Mouse (Mus musculus) neural tube, embryonic 11.5 days (tissue): ENCODE measurements around the gene Pigt. TPM values are rescaled to one million over a fixed set of nuclear protein-coding genes. Genes with fewer than 3 reads are reported as not detected.

Experiments
- ATAC-seq: fragments of 200-750 bp; cut with Nextera tagmentation; 2 replicates; pipeline ENCODE4 v1.8.0; 2017; ENCODE audit warnings: moderate number of reproducible peaks, mild to moderate bottlenecking, moderate TSS enrichment, moderate library complexity; ENCODE audit not compliant: insufficient read depth, low FRiP score, low TSS enrichment
- DNase-seq: peaks from one replicate; pipeline ENCODE4 v3.0.0-alpha.2; 2015; ENCODE audit warnings: low spot score
- H3K27ac ChIP-seq: fragments of 300-500 bp; sonication (generic); 2 replicates; pipeline ENCODE4 v1.5.1; 2014; ENCODE audit warnings: low read depth, mild to moderate bottlenecking, low read length
- H3K27me3 ChIP-seq: fragments of 300-500 bp; sonication (generic); 2 replicates; pipeline ENCODE4 v1.6.1; 2014; ENCODE audit warnings: mild to moderate bottlenecking, low read length, mixed read lengths; ENCODE audit not compliant: control insufficient read depth, insufficient read depth
- H3K36me3 ChIP-seq: fragments of 300-500 bp; sonication (generic); 2 replicates; pipeline ENCODE4 v1.6.1; 2014; ENCODE audit warnings: mild to moderate bottlenecking, low read length, moderate library complexity, mixed read lengths; ENCODE audit not compliant: control insufficient read depth, insufficient read depth
- H3K4me1 ChIP-seq: fragments of 300-500 bp; sonication (generic); 2 replicates; pipeline ENCODE4 v1.6.1; 2014; ENCODE audit warnings: low read length, mixed read lengths; ENCODE audit not compliant: control insufficient read depth, insufficient read depth
- H3K4me2 ChIP-seq: fragments of 300-500 bp; sonication (generic); 2 replicates; pipeline ENCODE4 v1.6.1; 2014; ENCODE audit warnings: low read depth, mild to moderate bottlenecking, moderate library complexity
- H3K4me3 ChIP-seq: fragments of 300-500 bp; sonication (generic); 2 replicates; pipeline ENCODE4 v1.5.1; 2014; ENCODE audit warnings: low read depth, low read length
- H3K9ac ChIP-seq: fragments of 300-500 bp; sonication (generic); 2 replicates; pipeline ENCODE4 v1.6.1; 2014; ENCODE audit warnings: mild to moderate bottlenecking, low read length
- H3K9me3 ChIP-seq: fragments of 300-500 bp; sonication (generic); 2 replicates; pipeline ENCODE4 v1.6.1; 2016; ENCODE audit warnings: low read length; ENCODE audit not compliant: control insufficient read depth
- WGBS: fragments of 180-500 bp; shearing (Covaris S2); extraction: QIAGEN DNeasy Blood & Tissue Kit; methylation state at CpG from one replicate; pipeline ENCODE4 v1.1.7; 2014; 5-methylcytosine and 5-hydroxymethylcytosine counted together
- polyA plus RNA-seq: library from polyadenylated mRNA; unstranded; fragments of >200 nt; fragmentation: Nextera tagmentation; extraction: Ambion mirVana; gene quantifications from 2 replicates; pipeline ENCODE4 v1.2.1, GENCODE M21; 2014

Gene Pigt
- polyA plus RNA-seq, 1 experiment from 2014 or later = 57.4 TPM

DNA sequence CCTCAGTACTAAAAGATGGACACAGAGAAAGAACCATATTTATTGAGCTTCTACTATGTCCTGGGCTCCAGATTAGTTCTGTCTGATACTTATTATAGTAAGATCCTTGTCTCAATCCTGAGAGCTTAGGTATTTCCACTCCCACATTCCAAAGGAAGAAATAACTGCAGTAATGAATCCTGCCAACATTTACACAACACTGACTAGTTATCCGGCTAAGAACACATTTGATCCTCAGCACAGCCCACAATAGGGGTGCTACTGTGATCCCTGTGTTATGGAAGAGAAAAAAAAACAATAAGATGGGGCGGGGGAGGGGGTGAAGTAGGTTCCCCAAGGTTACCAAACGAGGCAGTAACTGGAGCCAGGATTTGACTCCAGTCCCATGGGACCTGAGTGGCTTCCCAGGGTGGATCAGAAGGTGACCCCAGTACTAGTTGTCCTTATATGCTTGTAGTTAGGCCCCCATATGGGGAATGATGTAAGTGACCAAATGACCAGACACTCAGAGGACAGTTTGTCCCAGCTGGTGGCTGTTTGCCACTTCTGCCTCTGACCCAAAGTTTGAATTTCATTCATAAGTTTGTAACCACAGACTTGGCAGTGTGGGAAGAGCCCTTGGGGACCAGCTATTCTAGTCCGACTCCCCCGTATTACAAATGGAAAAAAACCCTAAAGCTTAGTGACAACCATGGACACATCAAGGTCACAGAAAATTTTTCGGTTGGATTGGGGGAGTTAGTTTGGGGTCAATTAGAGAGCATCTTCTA, 41.7 kb upstream of the Pigt start:
- H3K4me3 ChIP-seq = no peak overlapping the region
- no peak overlapping the region for H3K9ac ChIP-seq
- H3K9me3 ChIP-seq = no peaks in the 10 kb centered on the region
- peaks cover 6% of the 10 kb centered on the region for H3K4me1 ChIP-seq
- DNase-seq (no peak), ATAC-seq (no peak)
- H3K27me3 ChIP-seq = no peaks in the 10 kb centered on the region
- 84% methylated on average over 6 of the region's 6 CpGs for WGBS
- no peak overlapping the region for H3K27ac ChIP-seq
- H3K36me3 ChIP-seq = no peaks in the 10 kb centered on the region
- no peak overlapping the region for H3K4me2 ChIP-seq

DNA sequence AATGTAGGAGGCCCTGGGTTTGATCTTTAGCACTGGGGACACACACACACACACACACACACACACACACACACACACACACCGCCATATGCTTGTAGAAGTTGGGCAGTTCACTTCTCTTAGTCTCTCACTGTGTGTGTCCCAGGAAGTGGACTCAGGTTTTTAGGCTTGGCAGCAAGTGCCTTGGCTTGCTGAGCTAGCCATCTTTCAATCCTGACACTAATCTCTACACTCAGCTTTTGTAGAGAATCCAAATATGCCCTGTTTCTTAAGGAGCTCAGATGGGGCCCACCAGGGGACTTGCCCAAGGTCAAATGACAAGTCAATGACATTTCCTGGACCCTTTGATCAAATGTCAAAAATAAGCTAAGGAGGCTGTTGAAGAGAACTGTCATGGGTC, 40.9 kb upstream of the Pigt start:
- H3K27me3 ChIP-seq = no peaks in the 10 kb centered on the region
- H3K9ac ChIP-seq = no peak overlapping the region
- H3K4me3 ChIP-seq = no peak overlapping the region
- DNase-seq (no peak), ATAC-seq (no peak)
- no peak overlapping the region for H3K4me2 ChIP-seq
- peaks cover 6% of the 10 kb centered on the region for H3K4me1 ChIP-seq
- no peaks in the 10 kb centered on the region for H3K9me3 ChIP-seq
- H3K36me3 ChIP-seq = no peaks in the 10 kb centered on the region
- 70% methylated on average over 1 of the region's 1 CpGs for WGBS
- no peak overlapping the region for H3K27ac ChIP-seq

DNA sequence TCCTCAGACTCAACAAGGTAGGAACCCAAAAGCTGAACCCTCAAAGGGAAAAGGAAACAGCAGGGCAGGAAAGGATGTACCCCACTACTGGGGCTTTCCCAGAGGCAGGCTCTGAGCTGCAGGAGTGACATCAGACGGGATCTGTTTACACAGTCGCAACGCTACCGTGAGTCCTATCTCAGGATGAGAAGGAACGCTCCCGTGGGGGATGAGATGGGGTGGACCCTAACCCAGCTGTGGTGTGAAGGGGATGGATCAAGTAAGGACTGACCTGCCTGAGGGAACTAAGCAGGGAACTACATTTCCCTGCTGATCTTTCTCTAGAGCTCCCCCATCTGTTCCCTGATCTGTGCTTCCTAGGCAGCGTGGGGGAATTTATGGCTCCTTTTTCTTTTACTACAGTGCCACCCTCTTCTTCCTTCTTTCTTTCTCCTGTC, 40.4 kb upstream of the Pigt start, which contains the start of gene Sys1:
TSS of gene Sys1 (plus strand) at position 101 of the 437 bp plus-strand sequence.
- H3K4me3 ChIP-seq = no peak within 1 kb of the TSS
- H3K4me2 ChIP-seq = peak within 1 kb of the TSS; percentile 31
- H3K36me3 ChIP-seq = no peaks in the 10 kb centered on the region
- no peak within 1 kb of the TSS for H3K27ac ChIP-seq
- 0% methylated on average over 7 of the region's 7 CpGs for WGBS
- H3K9me3 ChIP-seq = no peaks in the 10 kb centered on the region
- no peaks in the 10 kb centered on the region for H3K27me3 ChIP-seq
- peak within 1 kb of the TSS; percentile 37; the same call in 1 of the 2 replicates for H3K9ac ChIP-seq
- H3K4me1 ChIP-seq = peaks cover 10% of the 10 kb centered on the region
- ATAC-seq (no peak), DNase-seq (peak; percentile 23)

DNA sequence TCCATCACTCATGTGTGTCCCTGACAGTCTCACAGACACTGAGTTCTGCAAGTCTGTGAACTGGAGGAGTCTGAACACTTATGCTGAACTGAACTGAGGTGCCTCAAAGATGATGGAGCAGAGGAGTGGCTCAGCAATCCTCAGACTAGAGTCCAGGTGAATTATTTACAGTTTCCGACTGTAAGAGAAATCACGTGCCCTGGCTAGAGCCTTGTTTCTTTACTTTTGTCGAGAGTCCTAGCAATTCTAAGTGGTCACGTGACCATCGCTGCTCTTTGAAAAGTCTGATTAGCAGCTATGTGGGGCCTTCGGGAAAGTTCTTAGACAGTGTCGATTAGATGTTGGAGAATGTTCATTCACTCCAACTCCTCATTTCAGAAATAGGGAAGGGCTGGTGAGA, 39.4 kb upstream of the Pigt start:
- H3K4me2 ChIP-seq = no peak overlapping the region
- ATAC-seq = no peak
- H3K9me3 ChIP-seq = no peaks in the 10 kb centered on the region
- no peak overlapping the region for H3K9ac ChIP-seq
- no peaks in the 10 kb centered on the region for H3K27me3 ChIP-seq
- 64% methylated on average over 7 of the region's 7 CpGs for WGBS
- H3K36me3 ChIP-seq = no peaks in the 10 kb centered on the region
- DNase-seq = no peak
- peaks cover 12% of the 10 kb centered on the region for H3K4me1 ChIP-seq
- H3K27ac ChIP-seq = no peak overlapping the region
- no peak overlapping the region for H3K4me3 ChIP-seq

DNA sequence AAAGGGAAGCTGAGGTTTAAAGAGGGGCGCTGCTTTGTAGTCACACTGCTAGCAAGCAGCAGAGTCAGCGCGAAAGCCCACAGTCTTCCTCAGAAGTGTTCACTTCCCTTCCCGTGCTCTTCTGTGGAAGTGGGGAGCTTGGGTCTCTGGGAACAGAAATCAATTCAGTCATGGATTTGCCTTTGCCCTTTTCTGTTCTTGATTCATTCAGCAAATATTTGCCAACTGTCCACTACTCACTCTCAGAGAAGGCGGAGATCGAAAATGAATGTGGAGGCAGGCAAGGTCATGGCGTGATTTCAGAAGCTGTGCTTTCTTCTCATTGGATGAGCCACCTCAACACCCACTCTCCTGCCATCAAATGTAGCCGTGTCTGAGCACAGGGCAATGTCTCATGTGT, 38.8 kb upstream of the Pigt start:
- H3K27ac ChIP-seq = no peak overlapping the region
- H3K36me3 ChIP-seq = peaks cover 3% of the 10 kb centered on the region; the same call in 1 of the 2 replicates
- H3K4me3 ChIP-seq = no peak overlapping the region
- DNase-seq (no peak), ATAC-seq (no peak)
- 87% methylated on average over 8 of the region's 8 CpGs for WGBS
- no peaks in the 10 kb centered on the region for H3K27me3 ChIP-seq
- H3K4me2 ChIP-seq = no peak overlapping the region
- H3K4me1 ChIP-seq = peaks cover 12% of the 10 kb centered on the region
- no peak overlapping the region for H3K9ac ChIP-seq
- no peaks in the 10 kb centered on the region for H3K9me3 ChIP-seq

DNA sequence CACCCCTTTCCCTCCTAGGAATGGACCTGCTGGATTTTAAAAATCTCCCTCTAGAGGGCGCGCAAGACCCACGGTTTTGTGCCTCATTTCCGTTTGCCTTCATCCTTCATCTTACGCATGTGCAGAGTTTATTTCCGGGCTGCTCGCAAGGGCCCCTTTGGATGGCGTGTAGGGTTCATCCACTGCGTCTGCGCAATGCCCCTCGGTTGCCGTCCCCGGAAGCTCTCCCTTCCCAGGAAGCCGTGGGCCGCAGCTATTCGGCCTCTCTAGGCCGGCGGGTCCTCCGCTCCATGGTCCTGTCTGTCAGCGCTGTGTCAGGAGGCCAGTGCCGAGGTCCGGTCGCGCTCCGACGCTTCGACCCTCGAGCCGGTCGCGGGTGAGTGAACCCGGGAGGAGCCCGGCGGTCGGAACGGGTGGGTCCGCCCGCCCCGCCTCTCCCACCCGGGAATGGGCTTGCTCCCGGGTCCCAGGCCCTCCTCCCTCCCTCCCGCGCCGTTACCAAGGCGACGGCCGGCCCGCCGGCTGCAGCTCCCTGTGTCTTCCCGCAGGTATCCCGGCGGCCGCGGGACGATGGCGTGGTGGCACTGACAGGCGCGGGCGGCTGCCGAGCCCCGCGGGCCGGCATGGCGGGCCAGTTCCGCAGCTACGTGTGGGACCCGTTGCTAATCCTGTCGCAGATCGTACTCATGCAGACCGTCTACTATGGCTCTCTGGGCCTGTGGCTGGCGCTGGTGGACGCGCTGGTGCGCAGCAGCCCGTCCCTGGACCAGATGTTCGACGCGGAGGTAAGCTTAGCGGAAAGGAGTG, 36.4 kb upstream of the Pigt start, which contains the start of gene Gm20458:
TSS of gene Gm20458 (plus strand) at position 223 of the 807 bp plus-strand sequence.
- peak; percentile 95 for DNase-seq
- H3K4me3 ChIP-seq = peak within 1 kb of the TSS; percentile 89
- under 1% methylated on average over 68 of the region's 79 CpGs for WGBS
- H3K9ac ChIP-seq = peak within 1 kb of the TSS; percentile 76
- H3K4me2 ChIP-seq = peak within 1 kb of the TSS; percentile 68
- H3K36me3 ChIP-seq = peaks cover 3% of the 10 kb centered on the region; the same call in 1 of the 2 replicates
- H3K27me3 ChIP-seq = no peaks in the 10 kb centered on the region
- H3K9me3 ChIP-seq = no peaks in the 10 kb centered on the region
- H3K4me1 ChIP-seq = peaks cover 12% of the 10 kb centered on the region
- peak; percentile 96 for ATAC-seq
- H3K27ac ChIP-seq = peak within 1 kb of the TSS; percentile 82

DNA sequence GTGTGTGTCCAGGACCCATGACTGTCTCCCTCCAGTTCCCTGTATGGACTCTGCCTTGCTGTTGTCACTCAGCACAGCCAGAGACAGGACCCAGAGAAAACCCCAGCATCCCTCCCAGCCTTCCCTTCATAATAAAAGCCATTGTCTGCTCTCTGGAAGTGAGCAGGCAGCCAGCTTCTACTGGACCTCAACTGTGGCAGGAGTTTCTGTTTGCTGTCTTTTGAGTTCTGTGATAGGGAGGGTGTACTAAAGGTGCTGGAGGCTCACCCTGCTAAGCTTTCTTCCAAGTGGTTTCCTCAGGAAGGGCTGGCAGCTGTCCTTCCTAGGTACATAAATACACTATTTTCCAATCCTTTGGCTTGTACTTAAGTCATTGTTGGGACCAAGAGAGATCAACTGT, 32.2 kb upstream of the Pigt start:
- no peak overlapping the region for H3K27ac ChIP-seq
- no peaks in the 10 kb centered on the region for H3K27me3 ChIP-seq
- DNase-seq (no peak), ATAC-seq (no peak)
- H3K4me1 ChIP-seq = peaks cover 6% of the 10 kb centered on the region
- no peak overlapping the region for H3K4me2 ChIP-seq
- no peak overlapping the region for H3K9ac ChIP-seq
- H3K9me3 ChIP-seq = no peaks in the 10 kb centered on the region
- H3K36me3 ChIP-seq = peaks cover 6% of the 10 kb centered on the region; the same call in 1 of the 2 replicates
- no peak overlapping the region for H3K4me3 ChIP-seq

DNA sequence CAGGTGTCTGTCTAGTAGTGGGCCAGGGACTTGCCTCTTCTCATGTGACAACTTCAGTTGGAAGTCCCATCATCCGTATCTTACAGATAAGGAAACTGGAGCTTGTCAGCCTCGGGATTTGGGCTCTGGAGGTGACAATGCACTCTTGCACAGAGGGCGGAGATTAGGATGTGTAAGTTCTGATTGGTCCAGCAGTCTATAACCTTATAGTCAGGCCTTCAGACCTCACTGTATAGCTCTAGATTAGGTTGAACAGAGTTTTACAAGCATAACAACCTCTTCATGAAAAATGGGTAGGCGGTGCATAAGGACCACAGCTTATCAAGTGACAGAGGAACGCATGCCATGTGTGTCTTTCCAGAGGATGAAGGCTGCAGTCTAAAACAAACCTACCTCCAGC, 30.5 kb upstream of the Pigt start:
- DNase-seq = no peak
- Histone ChIP-seq H3K27me3 (no peaks in the 10 kb centered on the region), H3K4me2 (no peak overlapping the region), H3K4me1 (peaks cover 3% of the 10 kb centered on the region), H3K9me3 (no peaks in the 10 kb centered on the region), H3K27ac (no peak overlapping the region), H3K36me3 (peaks cover 6% of the 10 kb centered on the region; the same call in 1 of the 2 replicates), H3K4me3 (no peak overlapping the region), H3K9ac (no peak overlapping the region)
- WGBS = 89% methylated on average over 5 of the region's 5 CpGs
- no peak for ATAC-seq
